Mouse (Mus musculus): ENCODE results near the gene Grtp1.

DNA sequence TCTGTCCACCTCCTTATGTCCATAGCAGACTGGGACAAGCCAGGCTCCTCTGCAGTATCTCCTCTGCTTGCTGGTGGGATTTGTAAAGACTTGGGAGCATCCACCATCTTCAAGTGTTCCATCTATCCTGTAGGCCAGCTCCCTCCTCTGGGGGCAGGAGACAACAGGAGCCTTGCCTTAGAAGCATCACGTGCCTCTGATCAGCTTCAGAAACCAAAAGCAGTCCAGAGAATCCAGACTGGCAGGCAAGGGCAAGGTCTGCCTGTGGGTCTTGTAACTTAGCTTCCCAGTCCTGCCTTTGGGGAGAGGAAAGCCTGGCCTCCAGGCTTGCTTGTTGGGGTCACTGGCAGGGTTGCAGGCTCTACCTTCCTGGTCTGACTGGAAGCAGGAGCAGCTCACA, 24.8 kb downstream of the Grtp1 start:
- TF ChIP-seq POLR2A (IDR thresholded peaks at IDR 0.05; ENCODE audit: borderline replicate concordance, low read depth, low read length) (no peak), CTCF (IDR thresholded peaks at IDR 0.05; ENCODE audit: low read depth, low read length) (no peak)

Measured in bone marrow macrophage, adult 2 months (primary cell).